Mouse (Mus musculus): Measurements from ENCODE around the gene Gm20532.
A peak's percentile ranks its signal among the peaks of the same experiment; 100 is the strongest.

Gm20532 gene

DNA sequence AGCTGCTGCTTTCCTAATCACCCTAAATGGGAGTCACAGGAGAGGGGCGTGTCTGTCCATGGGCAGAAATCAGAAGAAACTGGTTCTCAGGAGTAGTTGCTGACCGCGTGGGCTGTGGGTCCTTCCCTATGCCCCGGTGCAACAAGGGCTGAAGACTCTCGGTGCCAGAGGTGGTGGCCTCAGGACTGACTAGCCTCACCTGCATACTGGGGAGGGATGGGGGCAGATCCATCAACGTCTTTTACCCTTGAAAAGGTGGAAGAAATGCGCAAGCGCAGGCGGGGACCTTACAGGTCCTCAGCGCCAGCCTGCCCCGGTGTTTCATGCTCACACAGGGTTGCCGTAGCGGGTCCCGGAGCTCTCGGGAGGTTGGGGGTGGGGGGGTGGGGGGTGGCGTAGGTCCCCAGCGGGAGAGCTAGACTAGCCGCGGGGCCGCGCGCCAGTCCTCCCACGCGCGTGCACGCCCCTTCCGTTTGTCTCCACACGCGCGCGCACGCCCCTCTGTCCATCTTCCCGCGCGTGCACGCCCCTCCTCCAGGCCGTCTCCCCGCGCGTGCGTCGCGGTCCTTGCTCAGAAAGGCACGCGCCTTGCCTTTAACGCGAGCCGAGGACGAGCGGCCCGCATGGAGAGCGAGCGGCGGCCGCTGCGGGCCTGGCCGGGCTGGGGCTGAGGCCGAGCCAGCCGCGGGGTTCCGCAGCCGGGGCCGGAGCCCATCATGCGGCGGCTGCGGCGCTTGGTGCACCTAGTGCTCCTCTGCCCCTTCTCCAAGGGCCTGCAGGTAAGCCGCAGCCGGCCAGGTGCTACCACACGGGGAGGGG is 41.7 kb downstream of the Gm20532 start, which contains the start of gene Fam69b:
Gene Fam69b (plus strand): TSS at position 537 of the 819 bp plus-strand sequence.
- DNase-seq, result peak; percentile 37 to 69

DNA sequence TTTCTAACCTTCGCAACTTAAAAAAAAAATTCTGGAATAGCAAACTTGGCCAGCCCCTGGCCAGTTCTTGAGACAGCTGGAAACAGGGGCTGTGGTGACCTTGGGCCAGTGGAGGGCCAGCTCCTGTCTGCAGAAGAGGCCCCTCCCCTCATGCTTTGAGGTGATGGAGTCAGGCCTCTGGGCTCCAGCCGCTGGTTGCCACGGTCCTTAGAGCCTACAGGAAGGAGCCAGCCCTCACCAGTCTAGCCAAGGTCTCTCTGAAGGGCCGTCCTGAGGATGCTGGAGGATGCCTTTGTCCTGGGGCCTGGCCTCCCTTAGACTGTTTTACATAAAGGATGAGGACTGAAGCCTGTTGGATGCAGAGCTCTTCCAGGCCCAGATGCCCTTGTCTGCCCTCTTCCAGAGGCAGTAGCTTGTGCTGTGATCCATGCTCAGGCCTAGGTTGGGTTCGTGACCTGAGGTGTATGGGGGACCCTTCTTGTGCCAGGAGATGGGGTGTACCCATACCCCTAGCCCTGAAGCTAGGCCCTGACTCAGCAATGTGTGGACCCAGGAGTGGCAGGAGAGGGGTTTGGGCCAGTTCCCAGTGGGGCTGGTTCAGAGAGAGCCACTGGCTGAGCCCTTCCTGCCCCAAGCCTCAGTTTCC is 42.5 kb downstream of the Gm20532 start:
- no peak for DNase-seq

DNA sequence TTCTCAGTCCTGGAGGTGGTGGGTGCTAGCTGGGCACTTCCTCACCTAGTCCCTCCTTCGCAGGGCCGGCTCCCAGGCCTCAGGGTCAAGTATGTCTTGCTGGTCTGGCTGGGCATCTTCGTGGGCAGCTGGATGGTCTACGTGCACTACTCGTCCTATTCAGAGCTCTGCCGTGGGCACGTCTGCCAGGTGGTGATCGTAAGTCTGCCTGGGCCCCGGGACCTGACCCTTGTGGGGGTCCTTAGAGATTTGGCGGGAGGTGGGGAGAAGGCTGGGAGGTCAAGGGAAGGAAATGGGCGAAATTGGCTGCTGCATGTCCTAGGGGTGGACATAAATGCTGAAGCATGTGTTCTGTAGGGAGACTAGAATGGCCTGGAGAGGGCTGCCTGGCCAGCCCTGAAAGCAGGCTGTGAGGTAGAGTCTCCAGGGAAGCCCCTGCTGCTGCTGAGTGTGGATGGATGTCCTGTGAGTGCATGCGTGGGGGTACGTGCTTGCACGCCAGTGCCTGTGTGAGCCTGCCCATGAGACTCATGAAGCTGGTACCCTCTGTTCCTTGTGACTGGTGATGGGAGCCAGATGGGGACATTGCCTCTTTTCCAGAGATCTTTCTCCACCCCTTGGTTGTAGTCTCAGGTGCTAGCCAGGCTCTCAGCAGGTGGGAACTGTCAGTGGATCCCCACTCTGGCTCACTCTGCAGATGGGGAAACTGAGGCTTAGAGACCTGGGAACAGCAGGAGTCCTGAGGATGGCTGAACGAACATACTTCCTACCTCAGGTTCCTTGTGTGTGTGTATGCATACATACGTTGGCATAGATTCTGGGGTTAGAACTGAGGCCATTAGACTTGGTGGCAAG is 46.3 kb downstream of the Gm20532 start:
- DNase-seq, result no peak

DNA sequence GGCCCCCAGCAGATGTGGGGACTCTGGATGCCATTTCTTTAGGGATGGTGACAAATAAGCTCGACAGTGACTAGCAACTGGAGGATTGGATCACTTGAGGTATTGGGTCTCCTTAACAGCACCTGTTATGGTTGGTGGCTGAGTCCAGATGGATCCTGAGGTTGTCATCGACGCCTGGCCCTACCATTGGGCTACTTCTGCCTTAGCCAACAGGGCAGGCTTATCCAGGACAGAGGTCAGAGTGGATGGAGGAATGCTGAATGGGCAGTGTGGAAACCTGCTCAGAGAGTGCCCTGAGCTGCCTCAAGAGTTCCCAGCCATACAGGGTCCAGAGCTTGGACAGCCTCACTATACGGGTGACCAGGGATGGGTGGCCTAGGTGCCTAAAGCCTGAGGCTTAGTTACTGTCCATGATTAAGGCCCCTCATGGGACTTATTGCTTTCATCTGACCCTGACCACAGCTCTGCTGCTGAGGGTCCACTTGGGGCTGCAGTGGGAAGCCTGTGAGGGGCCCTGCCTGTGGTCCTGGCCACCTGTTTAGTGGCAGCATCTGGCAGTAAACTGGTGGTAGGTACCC is 47.6 kb downstream of the Gm20532 start:
- no peak for DNase-seq

DNA sequence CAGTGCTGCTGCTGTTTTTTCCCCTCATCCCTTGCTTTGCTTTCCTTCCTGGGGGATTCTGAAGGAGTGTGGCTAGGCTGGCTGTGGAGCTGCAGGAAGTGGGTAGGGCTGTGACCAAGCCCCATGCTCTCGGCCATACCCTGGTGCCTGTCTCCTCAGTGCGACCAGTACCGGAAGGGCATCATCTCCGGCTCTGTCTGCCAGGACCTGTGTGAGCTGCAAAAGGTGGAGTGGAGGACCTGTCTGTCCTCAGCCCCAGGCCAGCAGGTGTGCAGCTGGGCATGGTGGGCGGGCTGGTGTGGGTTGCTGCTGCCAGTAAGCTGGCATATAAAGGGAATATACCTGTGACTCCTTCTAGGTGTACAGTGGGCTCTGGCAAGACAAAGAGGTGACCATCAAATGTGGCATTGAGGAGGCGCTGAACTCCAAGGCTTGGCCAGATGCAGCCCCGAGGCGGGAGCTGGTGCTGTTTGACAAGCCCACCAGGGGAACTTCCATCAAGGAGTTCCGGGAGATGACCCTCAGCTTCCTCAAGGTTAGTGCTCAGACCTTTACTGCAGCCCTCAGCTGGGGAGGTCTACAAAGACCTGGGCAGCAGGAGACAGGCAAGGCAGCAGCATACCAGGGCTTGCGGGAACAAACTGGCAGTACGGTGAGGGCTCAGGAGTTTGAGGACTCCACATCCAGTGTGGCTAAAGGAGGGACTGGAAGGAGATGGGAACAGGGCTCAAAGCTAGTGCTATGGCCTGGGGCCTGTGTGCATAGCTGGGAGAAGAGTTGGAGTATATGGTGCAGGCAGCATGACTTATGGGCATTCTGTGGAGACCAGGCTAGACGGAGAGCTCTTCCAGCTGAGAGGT is 48.4 kb downstream of the Gm20532 start:
- no peak for DNase-seq

DNA sequence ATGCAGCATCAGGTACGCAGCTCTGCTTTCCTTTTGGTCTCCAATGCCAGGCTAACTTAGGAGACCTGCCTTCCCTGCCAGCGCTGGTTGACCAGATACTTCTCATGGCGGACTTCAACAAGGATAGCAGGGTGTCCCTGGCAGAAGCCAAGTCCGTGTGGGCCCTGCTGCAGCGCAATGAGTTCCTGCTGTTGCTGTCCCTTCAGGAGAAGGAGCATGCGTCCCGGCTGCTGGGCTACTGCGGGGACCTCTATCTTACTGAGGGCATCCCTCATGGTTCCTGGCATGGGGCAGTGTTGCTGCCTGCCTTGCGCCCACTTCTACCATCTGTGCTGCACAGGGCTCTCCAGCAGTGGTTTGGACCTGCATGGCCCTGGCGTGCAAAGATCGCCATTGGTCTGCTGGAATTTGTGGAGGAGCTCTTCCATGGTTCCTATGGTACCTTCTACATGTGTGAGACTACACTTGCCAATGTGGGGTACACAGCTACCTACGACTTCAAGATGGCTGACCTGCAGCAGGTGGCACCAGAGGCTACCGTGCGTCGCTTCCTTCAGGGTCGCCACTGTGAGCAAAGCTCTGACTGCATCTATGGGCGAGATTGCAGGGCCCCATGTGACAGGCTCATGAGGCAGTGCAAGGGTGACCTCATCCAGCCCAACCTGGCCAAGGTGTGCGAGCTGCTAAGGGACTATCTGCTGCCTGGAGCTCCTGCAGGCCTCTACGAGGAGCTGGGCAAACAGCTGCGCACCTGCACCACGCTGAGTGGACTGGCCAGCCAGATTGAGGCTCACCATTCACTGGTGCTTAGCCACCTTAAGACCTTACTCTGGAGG is 49.3 kb downstream of the Gm20532 start:
- no peak for DNase-seq

DNA sequence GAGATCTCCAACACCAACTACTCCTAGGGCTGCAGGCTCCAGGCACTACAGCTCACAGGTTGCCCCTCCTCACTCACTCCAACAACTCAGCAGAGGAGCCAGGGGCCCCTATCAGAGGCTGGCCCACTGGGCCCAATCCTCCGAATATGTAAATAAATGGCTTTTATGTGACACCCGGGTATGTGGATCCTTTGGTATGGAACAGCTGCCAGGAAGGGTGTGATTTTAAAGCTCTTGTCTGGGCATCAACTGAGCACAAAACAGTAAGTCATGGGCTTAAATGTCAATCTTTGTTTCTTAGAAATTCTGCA is 49.8 kb downstream of the Gm20532 start:
- no peak for DNase-seq

DNA sequence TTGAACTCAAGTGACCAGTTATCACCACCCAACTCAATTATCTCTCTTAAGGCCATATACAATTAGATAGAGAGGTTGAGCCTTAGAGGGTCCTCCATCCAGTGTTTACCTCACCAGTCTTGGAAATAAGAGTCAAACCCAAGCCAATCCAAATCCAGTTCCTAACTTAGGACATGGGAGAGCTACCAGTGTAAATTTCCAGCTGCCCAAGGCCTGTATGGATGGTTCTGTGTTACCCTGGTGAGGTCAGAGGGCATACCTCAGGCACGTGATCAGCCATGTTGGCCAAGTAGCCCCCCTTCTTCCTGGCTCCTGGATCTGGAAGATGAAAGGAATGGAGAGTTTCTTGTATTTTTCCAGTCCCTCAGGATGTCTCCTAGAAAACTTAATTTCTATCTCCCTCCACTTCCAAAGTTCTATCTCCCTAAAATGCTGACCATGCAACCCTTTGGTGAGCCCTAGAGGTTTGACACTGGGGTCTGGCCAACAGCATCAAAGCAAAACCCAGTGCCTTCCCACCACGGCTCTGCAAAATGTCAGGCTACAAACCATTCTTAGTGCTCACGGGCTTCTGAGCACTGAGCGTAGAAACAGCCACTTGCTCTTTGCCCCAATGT is 51.0 kb downstream of the Gm20532 start:
- no peak for DNase-seq

DNA sequence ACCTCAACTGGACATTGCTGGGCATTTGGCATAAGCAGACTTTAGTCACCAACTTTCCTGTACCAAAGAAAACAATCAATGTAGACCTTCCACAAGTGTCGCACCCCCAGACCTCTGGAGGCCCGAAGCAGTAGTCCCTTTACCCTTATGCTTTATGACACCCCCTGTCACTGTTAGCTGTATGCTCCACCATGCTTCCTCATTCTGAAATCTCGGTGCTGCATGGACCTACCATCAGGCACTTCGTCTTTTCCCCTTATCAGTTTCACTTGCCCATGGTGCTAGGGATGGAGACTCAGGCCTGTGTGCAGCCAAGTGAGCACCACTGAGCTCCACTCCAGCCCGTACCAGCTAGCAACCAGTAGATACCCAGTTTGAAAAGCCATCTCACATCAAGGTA is 51.6 kb downstream of the Gm20532 start:
- DNase-seq, result no peak

DNA sequence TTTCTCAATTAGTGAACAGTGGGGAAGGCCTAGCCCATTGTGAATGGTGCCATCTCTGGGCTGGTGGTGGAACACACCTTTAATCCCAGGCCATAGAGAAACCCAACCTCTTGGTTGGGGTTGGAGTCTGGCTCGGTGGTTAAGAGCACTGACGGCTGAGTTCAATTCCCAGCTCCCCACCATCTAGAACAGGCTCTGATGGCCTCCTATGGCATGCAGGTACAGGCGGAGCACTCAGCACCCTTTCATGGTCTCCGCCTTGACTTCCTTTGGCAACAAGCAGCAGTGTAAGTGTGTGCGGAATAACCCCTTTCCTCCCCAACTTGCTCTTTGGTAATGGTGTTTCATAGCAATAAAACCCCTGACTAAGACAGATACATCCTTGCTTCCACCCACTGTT is 52.1 kb downstream of the Gm20532 start:
- no peak for DNase-seq

DNA sequence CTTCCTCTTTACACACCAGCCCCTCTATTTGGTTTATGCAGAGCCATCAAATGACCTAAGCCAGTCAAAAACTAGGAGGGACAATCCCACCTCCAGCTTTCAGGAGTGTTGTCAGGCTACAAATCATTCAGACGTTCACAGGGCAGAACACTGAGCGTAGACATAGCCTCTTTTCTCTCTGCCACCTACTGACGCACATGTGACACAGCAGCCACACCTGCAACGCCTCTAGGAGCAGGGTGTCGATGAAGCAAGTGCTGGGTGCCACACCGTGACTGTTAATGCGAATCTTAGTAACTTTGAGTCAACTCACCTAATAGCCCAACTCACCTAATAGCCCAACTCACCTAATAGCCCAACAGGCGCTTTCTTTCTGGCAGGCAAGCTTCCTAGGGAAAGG is 52.6 kb downstream of the Gm20532 start:
- peak; percentile 41 to 44 for DNase-seq

DNA sequence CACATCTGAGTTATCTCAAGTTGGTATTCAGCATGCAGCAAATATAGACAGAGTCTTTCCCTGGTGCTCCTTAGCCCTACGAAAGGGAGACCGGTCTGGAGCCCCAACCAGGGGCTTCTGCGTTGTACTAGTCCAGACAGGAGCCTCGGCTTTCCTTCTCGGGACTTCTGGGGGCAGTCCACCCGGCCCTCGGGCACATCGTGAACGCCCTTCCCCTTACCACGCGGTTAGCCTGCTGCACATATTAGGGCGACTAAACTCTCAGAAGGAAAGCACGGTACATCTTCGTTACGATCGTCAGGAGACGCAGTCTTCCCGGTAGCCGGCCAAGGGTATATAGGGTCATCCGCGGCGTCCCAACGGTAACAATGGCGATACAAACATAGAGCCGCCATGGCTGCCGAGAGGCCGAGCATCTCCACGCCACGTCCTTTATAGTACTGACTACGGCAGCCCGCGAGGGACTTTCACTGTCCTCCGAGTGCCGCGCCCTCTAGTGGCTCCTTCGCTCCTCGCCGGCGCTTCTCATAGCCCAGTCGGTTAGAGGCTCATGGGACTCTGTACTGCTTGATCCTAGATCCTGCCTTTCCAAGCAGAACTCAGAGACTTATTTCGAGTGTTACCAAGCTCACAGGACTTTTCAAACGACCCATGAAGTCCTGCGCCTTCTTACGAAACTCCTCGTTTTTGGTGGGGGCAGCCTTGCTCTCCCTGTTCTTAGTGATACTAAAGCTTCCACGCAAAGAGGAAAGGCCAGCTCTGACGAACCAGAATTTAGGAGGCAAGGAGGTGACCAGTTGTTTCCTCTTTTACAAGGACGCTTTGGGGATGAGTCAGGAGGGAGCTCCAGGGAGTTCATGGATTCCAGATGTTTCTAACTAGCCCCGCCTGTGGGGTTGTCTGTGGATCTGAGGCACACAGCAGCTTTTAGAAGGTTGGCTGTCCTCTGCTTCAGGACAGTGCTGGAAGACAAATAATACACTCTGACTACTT is 53.7 kb downstream of the Gm20532 start:
- DNase-seq, result peak; percentile 86 to 98

DNA sequence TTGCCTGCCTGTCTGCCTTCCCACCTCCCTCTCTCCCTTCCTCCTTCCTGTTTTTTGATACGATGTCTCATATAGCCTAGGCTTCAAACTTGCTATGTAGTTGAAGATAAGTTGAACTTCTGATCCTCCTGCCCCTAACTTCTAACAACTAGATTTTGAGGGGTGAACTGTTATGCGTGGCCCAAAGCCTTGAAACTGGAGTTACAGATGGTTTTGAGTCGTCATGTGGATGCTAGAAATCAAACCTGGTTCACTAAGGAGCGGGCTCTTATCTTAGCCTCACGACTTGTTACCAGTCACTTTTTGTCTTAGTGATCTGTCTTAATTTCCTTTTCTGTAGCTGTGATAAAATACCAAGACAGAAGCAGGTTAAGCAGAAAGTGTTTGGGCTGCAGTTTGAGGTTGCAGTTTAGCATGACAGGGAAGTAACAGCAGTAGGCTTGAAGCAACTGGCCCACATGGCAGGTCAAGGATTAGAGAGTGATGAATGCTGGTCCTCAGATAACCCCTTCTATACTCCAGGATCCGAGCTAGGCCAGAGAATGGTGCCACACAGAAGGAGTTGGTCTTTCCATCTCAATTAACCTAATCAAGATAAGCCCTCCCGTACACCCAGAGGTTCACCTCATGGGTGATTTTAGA is 54.7 kb downstream of the Gm20532 start:
- no peak for DNase-seq

DNA sequence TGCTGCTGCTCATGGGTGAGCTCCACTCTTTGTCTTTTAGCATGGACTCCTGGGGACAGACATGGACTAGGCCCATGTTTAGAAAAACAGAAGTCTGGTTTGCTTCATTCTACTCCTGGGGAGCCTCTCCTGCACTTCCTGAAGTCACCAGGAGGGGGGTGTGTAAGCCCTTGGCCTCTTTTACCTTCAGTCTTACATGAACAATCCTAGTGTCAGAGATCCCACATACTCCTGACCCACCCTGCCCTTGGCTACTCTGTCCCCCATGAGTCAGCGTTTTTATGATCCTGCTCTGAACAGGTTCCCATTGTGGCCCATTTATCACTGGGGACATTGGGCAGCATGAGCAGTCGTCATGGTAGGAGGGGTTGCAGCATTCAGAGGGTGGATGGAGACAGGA is 57.5 kb downstream of the Gm20532 start:
- DNase-seq, result peak in 1 of 2 experiments; percentile 54

DNA sequence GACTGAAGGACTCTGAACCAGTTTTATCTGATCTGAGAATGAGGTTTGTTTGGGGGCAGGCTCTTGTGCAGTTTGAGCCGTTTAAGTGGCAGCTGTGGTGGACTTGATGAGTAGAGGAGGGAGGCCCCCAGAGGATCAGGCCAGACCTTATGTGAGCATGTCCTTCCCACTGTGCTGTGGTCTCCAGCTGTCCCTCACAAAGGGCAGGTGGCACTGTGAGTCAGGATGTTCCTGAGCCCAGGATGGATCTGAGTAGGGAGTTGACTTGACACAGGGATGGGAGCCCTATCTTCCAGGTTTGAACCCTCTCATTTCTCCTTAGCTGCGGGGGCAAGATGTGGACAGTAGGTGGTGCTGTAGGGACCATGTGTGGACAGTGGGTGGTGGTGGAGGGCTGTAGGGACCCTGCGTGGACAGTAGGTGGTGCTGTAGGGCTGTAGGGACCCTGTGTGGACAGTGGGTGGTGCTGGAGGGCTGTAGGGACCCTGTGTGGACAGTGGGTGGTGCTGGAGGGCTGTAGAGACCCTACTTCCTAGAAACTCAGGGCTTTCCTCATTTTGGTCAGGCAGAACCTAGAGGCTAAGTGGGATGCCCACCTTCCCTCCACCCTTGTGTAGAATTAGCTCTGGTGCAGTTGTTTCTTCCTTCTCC is 60.3 kb downstream of the Gm20532 start:
- peak; percentile 60 to 64 for DNase-seq

DNA sequence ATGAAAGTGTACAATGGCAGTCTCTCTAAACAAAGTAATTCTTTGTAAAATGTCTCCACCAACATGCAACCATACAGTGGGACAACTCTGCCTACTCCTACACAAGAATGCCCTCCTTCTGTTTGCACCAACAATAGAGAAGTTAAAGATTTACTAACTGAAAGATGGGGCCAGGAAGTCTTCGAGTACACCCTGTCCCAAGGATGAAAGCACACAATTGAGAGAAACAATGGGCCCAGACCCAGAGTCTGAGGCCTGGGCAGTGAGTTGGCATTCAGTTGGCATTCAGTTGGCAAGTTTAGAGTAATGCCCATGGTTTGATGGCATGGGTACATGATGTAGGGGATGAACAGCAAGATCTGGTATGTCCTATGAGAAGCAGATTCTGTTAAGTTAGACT is 68.2 kb downstream of the Gm20532 start:
- no peak for DNase-seq

DNA sequence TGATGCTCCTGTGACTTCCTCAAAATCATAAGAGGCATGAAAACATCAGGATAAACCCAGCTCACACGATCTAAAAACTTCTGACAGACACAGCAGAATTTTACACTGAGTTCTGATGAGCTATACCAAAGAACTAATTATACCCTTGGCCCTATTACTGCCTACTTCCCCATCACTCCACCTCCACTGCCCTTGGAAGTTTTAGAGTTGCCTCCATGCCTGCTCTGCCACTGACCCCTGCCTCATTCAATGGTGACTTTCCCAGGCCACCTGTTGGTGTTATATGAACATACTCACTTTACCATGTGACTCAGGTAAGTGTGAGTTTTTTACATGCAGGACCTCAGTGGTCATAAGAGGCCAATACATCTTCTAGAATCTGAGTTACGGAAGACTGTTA is 71.0 kb downstream of the Gm20532 start:
- no peak for DNase-seq

DNA sequence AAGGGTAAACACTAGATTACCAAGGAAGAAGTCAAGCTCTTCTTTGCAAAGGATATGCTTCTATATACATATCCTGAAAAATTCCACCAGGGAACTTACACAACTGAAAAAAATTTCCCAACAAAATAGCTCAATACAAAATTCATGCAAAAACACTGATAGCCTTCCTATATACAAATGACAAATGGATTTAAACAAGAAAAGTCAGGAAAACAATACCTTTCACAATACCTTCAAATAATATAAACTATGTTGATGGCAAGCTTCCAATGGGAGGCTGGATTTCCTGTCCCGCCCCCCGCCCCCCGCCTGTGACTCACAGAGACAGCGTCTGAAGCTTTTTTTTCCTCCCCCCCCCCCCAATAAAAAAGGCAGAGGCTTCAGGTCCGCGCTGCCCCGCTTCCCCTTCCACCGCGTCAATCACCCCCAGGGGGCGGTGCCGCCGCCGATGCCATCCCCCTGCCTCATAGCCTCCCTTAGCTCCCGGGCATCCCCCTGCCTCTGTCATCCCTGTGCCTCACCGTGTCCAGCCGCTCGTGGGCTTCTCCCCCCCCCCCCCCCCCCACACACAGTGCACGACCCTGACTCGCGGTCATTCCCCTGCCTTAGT is 74.8 kb downstream of the Gm20532 start:
- DNase-seq, result no peak
